Mouse (Mus musculus) megakaryocyte, embryonic 14.5 days (primary cell): ENCODE results near the gene Capn10.

Experiments used
- FLI1 ChIP-seq: IDR thresholded peaks from 2 replicates; pipeline ENCODE4 v1.6.1; 2012; ENCODE audit warnings: low read length, inconsistent platforms, mixed read lengths
- GATA1 ChIP-seq: IDR thresholded peaks from 3 replicates; pipeline ENCODE4 v1.6.1; 2012; ENCODE audit warnings: mixed read lengths, low read length, inconsistent platforms, borderline replicate concordance

GRCm38 (mm10) chr1:92953641-92954040 lies 19.5 kb downstream of the Capn10 start:
- TF ChIP-seq GATA1 (no peak), FLI1 (no peak)
